Mouse (Mus musculus): ENCODE data around the gene Metrn.
A peak's percentile ranks its signal among the peaks of the same experiment; 100 is the strongest.

Metrn gene

DNA sequence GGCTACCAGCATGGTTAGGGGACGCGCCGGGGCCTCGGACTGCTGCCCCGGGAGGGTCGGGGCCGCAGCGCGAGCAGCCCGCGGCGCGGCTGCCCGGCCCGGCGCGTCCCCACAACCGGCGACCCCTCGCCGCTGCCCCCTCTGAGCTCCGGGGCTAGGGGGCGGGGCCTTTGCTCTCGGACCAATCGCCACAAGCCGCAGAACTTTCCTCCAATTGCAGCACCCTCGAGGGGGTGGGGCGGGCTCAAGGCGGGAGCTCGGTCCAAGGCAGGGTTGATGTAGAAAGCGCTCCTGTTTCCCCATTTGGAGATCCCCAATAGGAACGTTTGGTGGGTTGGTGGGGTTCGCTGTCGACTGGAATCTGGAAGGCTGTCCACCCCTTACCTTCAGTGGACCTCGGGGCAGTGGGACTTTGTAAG, at the start of gene Metrn:
Metrn (minus strand) TSS at position 186 of the 419 bp plus-strand sequence.
- peak; percentile 90 for DNase-seq (ENCODE audit: low read depth, low spot score)

DNA sequence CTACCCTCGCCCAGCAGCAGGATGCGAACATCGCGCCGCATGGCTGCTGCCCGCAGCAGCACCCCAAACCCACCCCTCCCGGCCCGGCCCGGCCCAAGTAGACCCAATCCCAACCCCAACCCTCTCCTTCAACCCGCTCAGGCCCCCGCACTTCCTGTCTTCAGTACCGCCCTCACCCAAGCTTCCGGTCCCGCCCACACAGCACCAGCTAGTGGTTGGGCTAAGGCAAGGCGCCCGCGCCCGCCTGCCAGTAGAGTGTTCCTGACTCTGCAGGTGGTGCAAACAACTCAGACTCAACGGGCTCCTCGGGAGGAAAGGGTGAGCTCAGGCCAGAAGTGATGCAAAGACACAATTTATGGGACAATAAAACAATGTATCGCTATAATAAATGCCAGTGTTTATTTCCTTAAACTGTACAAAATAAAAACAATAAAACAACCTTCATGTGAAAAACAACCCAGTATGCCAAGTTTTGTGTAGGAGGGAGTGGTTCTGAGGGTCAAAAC, 47.5 kb upstream of the Metrn start, which contains the start of gene Rhot2:
Rhot2 (minus strand) TSS at position 456 of the 506 bp plus-strand sequence.
- peak; percentile 94 for DNase-seq (ENCODE audit: low read depth, low spot score)

DNA sequence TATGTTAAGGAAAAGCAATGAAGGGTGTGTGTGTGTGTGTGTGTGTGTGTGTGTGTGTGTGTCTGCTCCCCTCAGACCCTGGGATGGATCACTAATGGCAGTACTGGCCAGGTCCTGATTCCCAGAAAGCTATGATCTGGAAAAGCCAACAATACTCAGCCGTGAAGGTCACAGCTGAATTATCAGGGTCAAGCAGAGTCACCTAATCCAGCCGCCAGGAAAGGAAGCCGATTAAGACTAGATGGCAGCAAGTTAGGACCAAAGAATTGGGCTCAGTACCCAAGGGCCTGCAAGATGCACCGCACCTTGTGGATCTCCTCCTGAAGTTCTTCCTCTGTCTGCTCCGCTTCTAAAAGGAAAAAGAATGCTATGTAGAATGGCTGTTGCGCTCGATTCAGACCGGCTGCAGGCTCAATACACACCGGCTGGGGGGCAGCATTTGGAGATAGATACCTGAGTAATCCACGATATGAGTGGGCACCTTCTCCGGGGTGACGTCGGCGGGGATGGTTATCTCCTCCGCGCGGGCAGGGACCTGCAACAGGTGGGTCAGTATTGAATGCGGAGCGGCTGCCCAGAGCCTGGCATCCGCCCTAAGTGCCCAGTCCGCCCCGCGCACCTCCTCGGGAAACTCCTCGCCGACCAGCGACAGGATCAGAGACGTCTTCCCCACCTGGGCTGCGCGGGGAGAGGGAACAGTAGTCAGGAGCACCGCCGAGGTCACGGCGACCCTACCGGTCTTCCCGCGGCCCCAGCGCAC, 46.9 kb upstream of the Metrn start:
- DNase-seq (ENCODE audit: low read depth, low spot score): no peak

DNA sequence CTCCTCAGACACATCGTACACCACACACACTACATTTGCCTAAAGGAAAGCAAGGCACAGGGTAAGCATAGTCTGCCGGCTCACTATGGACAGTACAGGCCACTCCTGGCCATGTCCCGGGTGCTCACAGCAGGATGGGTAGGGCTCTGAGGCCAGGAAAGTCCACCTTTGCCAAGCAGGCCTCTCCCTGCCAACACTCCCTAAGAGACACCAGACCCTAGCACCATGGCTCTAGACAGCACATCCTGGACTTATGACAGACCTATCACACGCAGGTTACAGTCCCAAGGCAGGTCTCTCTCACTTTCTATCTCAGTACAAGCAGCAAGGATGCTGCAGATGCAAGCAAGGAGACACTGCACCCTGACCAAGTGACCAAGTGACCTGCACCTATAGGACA, 46.2 kb upstream of the Metrn start:
- DNase-seq (ENCODE audit: low read depth, low spot score): no peak

DNA sequence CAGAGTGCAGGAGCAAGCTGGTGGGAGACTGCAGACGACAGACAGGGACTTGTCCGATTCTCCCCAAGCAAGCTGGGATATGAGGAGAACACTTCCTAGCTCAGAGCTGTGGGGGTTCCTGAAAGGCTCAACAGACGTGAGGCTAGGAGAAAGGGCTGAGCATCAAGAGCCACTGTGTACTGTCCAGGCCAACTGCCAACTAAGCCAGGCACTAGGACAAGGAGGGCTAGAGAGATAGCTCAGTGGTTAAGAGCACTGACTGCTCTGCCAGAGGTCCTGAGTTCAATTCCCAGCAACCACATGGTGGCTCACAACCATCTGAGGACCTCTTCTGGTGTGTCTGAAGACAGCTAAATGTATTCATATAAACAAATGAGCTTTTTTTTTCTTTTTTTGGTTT, 45.6 kb upstream of the Metrn start:
- no peak for DNase-seq (ENCODE audit: low read depth, low spot score)

DNA sequence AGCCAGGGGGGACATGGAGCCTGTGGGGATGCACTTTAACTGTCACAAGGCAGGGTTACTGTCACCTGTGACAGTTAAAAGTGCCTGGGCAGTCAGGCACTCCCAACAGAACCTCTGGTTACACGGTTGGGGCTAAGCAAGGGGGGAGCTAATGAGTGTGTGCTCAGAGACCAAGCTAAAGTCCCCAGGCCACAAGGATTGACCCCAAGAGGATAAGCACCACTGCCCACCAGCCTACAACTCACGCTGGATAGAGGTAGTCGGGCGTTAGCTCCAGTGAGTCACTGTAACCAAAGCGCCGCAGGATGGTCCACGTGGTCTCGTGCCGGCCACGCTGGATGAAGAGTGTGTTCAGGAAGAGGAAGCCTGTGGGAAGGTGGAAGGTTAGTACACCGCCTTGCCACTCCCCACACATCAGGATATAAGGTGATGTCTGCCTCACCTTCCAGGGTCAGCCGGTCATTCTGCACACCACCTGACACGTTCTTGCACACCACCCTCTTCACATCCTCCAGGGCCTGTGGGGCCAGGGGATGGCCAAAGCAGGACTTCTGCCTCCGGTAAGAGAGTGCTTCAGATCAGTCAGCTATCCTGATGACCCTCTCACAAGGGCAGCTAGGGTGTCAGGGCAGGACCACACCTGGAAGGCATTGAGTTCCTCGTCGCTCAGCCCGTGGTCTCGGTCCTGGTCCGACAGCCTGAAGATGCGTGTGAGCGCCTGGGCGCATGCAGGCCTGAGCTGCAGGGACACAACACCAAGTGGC, 44.4 kb upstream of the Metrn start, which contains the start of gene Gm20683:
Gm20683 (minus strand) TSS at position 647 of the 764 bp plus-strand sequence.
- DNase-seq (ENCODE audit: low read depth, low spot score): no peak

DNA sequence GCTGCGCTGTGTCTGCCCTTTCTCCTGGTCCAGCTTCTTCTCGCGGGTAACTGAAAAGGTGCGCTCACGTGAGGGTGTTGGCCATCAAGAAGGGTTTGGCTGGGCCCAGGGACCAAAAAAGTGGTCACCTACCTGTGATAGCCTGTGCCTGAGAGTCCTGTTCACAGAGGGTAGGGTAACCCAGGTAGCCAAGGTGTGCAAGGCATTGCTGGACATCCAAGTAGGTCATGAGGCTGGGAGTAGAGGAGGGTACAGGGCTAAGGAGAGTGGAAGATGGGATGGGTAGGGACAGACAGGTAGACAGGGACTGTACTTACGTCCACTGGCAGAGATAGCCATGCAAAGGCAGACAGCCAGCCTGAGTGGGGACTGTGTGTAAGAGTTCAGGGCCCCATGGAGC, 43.6 kb upstream of the Metrn start:
- no peak for DNase-seq (ENCODE audit: low read depth, low spot score)

DNA sequence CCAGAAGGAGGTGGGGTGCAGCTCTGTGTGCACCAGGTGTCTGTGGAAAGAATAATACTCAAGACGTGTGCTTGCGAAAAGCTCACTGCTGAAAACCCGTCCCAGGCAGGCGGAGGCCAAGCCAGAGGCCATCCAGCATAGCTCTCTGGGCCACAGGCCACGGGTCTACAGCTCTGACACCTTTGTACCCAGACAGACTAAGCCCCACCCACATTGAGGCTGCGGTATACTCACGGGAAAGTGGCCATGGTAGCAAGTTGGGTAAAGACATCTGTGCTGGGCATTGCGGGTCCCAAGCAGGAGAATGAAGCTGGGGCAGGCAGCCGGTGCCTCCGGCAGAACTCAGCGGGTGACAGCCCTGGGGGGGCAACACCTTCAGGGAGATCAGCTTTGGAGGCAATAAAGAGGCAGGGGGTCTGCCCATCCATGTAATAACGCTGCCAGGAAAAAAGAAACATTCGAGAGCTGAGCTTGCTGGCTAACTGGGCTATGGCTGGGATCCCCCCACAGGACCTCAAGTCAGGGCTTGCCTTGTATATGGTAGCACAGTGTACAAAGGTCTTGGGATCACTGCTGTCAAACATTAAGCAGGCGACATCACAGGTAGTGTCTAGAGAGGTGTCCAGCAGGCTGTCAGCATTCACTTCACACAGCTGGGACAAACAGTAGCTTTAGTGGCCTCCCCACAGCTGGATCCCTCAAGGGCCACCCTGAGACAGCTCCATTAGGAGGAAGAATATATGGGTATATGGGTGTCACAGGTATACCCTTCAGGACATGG, 42.7 kb upstream of the Metrn start:
- DNase-seq (ENCODE audit: low read depth, low spot score): no peak

DNA sequence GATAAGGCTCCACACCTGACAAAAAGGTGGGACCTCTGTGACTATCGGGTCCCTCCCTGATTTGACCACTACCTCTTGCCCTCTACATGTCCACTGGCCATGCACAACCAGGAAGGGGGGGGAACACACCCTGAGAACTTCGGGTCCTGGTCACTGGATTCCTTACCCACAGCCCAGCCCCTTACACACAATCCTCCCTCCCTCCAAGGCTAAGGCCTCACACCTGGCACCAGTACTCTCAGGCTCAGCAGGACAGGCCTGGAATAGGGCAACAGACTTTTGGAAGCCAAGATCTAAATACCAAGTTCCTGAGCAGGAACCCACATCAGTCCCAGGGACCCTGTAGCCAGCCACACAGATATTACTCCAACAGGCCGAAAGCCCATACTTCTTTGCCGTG, 42.0 kb upstream of the Metrn start:
- no peak for DNase-seq (ENCODE audit: low read depth, low spot score)

DNA sequence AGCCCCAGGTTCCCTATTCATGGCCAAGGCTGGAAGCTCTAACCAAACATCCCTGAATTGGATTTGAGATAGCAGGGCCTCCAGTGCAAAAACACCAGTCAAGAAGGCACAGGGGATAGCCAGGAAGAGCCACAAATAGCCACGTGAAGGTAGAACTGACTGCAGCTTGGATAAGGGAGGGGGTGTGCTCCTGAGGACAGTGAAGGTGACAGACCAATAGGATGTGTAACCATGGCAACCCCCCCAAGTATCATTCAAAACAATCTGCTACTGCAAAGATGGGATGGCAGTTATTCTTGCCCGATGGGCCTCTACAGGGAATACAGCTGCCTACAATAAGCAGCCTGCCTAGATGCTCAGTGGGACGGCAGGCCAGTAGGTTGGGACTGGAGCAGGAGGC, 40.6 kb upstream of the Metrn start:
- no peak for DNase-seq (ENCODE audit: low read depth, low spot score)

DNA sequence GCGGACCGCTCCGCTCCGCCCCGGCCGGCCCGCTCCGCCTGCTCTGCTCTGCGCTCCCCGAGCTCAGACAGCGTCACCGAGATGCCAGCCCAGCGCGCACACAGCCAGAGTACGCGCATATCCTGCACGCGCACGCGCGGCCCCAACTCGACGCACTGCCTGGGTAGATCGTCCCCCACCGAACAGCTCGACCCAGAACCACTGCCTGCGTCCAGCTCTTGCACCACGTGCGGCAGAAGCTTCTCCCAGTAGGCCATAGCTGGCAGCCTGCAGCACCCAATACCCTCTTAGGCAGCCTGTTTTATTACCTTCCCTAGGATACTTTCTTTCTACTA, 40.1 kb upstream of the Metrn start, which contains the start of gene Rhbdl1:
Rhbdl1 (minus strand) TSS at position 220 of the 335 bp plus-strand sequence.
- DNase-seq (ENCODE audit: low read depth, low spot score): no peak

DNA sequence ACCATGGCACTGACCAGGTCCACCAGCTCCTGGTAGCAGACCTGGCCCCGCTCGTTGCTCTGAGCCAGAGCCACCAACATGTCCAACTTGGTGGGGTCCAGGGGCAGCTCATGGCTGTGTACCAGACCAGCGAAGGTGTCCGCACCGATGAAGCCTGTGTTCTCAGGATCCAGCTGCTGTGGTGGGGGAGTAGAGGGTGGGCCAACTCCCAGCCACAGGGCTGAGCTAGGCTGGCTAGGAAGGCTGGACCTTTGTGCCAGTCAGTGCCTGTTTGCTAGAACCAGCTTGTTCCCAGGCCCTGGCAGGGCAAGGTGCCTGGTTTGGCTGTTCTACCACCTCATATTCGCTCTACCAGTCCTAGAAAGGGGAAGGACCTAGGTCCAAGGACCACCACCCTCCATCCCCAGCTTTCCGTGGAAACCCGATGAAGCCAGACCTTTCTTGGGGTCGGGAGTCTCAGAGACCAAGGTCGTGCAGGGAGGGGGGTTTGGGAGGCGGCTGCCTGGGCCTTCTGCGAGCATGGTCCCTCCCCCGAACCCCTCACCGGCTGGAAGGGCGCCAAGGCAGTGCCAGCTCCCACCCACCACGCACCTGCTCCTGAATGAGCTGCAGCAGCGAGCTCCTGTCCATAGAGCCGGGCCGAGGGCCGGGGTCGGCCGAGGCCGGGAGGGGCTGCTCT, 39.6 kb upstream of the Metrn start:
- DNase-seq (ENCODE audit: low read depth, low spot score): no peak

DNA sequence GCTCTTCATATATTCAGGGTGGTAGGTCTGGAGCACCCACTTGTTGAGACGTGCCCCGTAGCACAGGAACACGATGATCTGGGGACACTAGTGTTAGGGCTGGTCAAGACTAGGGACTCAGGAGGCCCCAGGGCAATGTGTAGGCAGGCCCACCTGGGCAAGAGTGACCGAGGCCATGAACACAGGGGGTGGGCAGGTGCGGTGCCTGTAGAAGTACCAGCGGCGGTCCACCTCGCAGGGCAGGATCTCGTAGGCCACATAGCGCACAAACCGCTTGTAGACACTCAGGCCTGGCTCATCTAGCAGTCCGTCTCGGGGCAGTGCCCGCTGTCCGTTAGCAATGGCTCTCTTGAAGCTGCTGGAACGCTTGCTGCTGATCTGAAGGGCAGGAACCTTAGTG, 38.9 kb upstream of the Metrn start:
- DNase-seq (ENCODE audit: low read depth, low spot score): no peak

DNA sequence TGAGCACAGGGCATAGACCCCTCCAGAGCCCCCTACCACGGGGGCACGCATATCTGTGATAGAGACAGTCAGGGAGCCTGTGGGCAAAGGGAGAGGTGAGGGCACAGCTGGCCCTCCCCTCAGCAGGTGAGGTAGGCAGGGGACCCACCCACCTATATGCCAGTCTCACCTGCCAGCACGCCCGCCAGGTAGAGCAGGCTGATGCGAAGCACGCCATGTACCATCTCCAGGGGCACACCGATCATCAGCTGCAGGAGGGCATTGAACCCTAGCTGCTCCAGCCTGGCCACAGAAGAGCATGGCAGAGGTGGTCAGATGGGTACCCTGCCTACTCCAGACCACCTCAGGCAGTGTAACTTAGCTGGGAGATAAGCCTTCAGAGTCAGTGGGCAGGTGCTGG, 38.4 kb upstream of the Metrn start:
- DNase-seq (ENCODE audit: low read depth, low spot score): no peak

DNA sequence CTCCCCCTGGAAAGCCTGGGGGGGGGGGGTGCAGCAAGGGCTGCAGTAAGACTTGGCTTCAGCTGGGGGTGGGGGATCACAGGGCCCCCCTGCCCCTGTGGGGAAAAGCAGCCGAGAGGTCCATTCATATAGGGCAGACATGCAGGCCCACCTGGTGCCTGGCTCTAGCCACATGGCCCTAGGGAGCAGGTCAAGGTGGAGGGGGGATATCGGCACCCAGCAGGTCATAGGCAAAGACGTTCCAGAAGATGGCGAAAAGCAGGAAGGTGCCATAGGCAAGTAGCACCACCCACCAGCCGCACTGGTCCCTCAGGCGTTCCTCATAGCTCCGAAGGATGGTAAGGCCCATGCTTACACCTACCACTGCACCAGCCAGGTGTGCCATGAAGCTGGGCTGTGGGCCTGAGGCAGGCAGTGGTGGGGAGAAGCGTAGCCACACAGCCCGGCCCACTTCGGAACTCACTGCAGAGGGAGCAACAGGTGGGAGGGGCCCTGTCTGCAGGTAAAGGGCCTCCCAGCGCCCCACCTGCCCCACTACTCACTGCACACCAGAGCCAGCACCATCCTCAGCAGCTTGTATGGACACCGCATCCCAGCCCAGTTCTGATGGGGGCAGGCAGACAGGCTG, 37.8 kb upstream of the Metrn start:
- DNase-seq (ENCODE audit: low read depth, low spot score): no peak

DNA sequence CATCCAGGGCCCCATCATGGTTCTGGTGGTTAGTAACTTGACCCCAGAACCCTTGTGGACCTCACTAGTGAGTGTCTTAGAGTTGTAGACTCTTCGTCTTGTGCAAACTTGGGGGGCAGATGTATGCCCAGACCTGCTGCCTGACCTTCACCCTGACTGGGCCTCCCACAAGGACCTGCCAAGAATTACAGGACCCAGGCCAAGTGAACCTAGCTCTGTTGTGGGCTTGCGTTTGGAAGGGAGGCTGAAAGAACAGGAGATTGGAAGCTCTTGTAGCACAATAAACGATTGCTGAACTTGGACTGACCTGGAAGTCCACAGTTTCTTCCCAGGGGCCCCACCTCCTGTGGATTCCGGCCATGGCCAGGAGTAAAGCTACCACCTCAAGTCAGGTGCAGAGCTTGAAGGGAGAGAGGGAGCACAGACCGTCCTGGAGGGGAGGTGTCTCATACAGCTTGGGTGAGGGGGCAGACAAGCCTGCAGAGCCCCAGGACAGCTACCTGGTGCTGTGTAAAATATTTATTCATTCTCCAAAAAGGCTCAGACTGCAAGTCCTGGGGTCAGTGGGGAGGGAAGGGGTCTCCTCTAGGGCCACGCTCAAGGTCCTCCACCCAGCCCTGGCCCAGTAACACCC, 37.1 kb upstream of the Metrn start:
- no peak for DNase-seq (ENCODE audit: low read depth, low spot score)

DNA sequence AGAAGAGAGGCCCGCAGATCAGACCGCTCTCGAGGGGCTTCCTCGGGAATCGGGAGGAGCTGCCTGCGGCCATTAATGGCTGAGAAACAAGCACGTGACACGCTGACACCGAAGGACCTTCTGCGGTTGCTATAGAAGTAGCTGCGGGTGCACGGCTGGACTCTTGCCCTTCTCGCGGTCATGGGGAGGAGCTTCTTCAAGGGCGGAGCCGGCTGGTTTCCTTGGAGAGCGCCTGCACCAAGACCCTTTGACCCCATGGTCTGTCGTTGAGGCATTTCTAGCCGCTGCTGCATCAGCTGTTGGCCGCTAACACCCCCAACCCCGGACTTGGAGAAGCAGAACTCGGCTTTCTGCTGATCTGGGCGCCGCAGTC, 36.3 kb upstream of the Metrn start, which contains the start of gene Stub1:
Stub1 (minus strand) TSS at position 114 of the 373 bp plus-strand sequence.
- peak; percentile 83 for DNase-seq (ENCODE audit: low read depth, low spot score)

DNA sequence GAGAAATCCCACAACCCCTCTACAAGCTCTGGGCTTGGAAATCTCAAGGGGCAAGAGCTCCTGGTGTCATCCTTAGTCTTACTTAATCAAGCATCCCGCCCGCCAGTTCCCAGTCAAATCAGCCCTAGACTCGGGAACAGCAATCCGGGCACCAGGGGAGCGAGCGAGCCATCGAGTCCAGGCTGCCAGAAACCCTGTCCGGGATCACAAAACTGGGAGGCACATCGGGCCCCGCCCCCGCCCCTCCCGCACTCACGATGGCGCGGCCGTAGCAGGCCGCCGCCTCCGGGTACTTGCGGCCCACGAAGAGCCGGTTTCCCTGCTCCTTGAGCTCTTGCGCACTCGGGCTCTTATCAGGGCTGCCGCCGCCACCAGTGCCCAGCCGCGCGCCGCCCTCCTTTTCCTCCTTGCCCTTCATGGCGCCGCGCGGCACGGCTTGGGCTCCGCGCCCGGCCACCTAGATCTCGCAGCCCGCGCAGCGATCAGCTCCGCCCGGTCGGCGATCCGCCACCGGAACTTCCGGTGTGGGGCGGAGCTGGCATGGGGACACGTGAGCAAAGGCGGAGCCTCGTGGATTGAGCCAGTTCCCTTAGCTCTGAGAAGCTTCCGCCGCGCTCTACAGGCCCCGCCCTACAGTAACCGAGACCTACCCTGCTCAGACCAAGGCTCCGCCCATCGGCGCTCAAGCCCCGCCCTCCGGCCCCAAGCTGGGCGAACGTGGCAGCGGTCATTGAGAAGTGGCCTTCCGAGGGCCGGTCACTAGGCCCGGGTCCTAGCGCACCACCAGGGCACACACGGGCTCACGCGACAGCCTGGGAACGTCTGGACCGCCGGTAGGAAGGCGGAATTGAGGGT, 35.7 kb upstream of the Metrn start:
- DNase-seq (ENCODE audit: low read depth, low spot score): peak; percentile 99
